Mouse (Mus musculus) lung, adult 2 months (tissue): Measurements from ENCODE around the gene Gm17545.

ENCODE experiments used
- CTCF ChIP-seq: fragments of 200-500 bp; IDR thresholded peaks from 2 replicates; pipeline ENCODE4 v1.5.1; 2011; ENCODE audit warnings: mild to moderate bottlenecking, low read length, control low read depth; ENCODE audit not compliant: insufficient read depth
- POLR2A ChIP-seq: fragments of 200-500 bp; IDR thresholded peaks from 2 replicates; pipeline ENCODE4 v1.6.1; 2011; ENCODE audit warnings: low read depth, mild to moderate bottlenecking, control low read depth, low read length, borderline replicate concordance; ENCODE audit errors: extremely low read depth

GRCm38 (mm10) chr9:22468899-22469259 is 14.8 kb downstream of the Gm17545 start:
- no peak for TF ChIP-seq POLR2A
- no peak for TF ChIP-seq CTCF
